Mouse (Mus musculus): ENCODE data around the gene Vps37b. TPM values are rescaled to one million over a fixed set of nuclear protein-coding genes. Genes with fewer than 3 reads are reported as not detected.
"Not testable (repeated sequence)": the region's sequence is repeated elsewhere in the genome, so short reads cannot be mapped to it uniquely, and the experiment has no call there.

Vps37b gene
- polyA plus RNA-seq, 1 experiment from 2014 or later, result 78.6 TPM

GRCm38 (mm10) chr5:124058749-124059148, 26.7 kb upstream of the Vps37b start:
- H3K4me2 ChIP-seq (replicated peaks), result no peak overlapping the region
- no peak overlapping the region for H3K4me3 ChIP-seq
- 65% methylated on average over 7 of the region's 7 CpGs for WGBS
- H3K9ac ChIP-seq, result no peak overlapping the region
- H3K4me1 ChIP-seq, result peaks cover 3% of the 10 kb centered on the region; the same call in 1 of the 2 replicates
- H3K27me3 ChIP-seq, result no peaks in the 10 kb centered on the region
- no peak for ATAC-seq (ENCODE audit: low FRiP score)
- no peak overlapping the region for H3K27ac ChIP-seq
- no peaks in the 10 kb centered on the region for H3K36me3 ChIP-seq
- no peaks in the 10 kb centered on the region for H3K9me3 ChIP-seq (replicated peaks)

GRCm38 (mm10) chr5:124056956-124057355, 24.9 kb upstream of the Vps37b start:
- Histone ChIP-seq H3K27me3 (no peaks in the 10 kb centered on the region), H3K4me2 (replicated peaks) (no peak overlapping the region), H3K4me3 (no peak overlapping the region), H3K36me3 (no peaks in the 10 kb centered on the region), H3K27ac (no peak overlapping the region), H3K9me3 (replicated peaks) (no peaks in the 10 kb centered on the region), H3K9ac (no peak overlapping the region), H3K4me1 (peaks cover 3% of the 10 kb centered on the region; the same call in 1 of the 2 replicates)
- 15% methylated on average over 4 of the region's 4 CpGs for WGBS
- ATAC-seq (ENCODE audit: low FRiP score), result no peak

GRCm38 (mm10) chr5:124056219-124056618, 24.1 kb upstream of the Vps37b start:
- Histone ChIP-seq H3K4me3 (no peak overlapping the region), H3K4me1 (no peaks in the 10 kb centered on the region), H3K9me3 (replicated peaks) (no peaks in the 10 kb centered on the region), H3K27me3 (no peaks in the 10 kb centered on the region), H3K27ac (no peak overlapping the region), H3K9ac (no peak overlapping the region), H3K4me2 (replicated peaks) (no peak overlapping the region), H3K36me3 (no peaks in the 10 kb centered on the region)
- ATAC-seq (ENCODE audit: low FRiP score), result no peak
- WGBS, result 100% methylated on average over 1 of the region's 1 CpGs

- H3K27me3 ChIP-seq, result not testable (repeated sequence)
- 95% methylated on average over 7 of the region's 7 CpGs for WGBS
Measured at GRCm38 (mm10) chr5:124052641-124053040, 20.6 kb upstream of the Vps37b start.

GRCm38 (mm10) chr5:124051899-124052491, 19.9 kb upstream of the Vps37b start:
- Histone ChIP-seq H3K27ac (no peak overlapping the region), H3K4me1 (peaks cover 16% of the 10 kb centered on the region)
- WGBS, result 85% methylated on average over 11 of the region's 11 CpGs

More at GRCm38 (mm10) chr5:124052641-124053040, 20.6 kb upstream of the Vps37b start:
- H3K4me2 ChIP-seq (replicated peaks); H3K27ac ChIP-seq; ATAC-seq (ENCODE audit: low FRiP score); H3K36me3 ChIP-seq; H3K4me3 ChIP-seq; H3K9me3 ChIP-seq (replicated peaks); H3K9ac ChIP-seq: not testable (repeated sequence)
- H3K4me1 ChIP-seq, result peaks cover 16% of the 10 kb centered on the region

GRCm38 (mm10) chr5:124050095-124051050, 18.3 kb upstream of the Vps37b start:
- H3K4me2 ChIP-seq (replicated peaks), result peak overlapping the region; percentile 9; the same call in 1 of the 2 replicates
- H3K9ac ChIP-seq, result peak overlapping the region; percentile 43
- no peaks in the 10 kb centered on the region for H3K9me3 ChIP-seq (replicated peaks)
- no peaks in the 10 kb centered on the region for H3K27me3 ChIP-seq
- no peaks in the 10 kb centered on the region for H3K36me3 ChIP-seq
- WGBS, result 36% methylated on average over 14 of the region's 14 CpGs
- H3K4me3 ChIP-seq, result 0 out of 2 replicates have a peak overlapping the region, but pooled peaks have one; percentile 1
- ATAC-seq (ENCODE audit: low FRiP score), result no peak
- H3K27ac ChIP-seq, result peak overlapping the region; percentile 66
- peaks cover 21% of the 10 kb centered on the region for H3K4me1 ChIP-seq

More at GRCm38 (mm10) chr5:124051899-124052491, 19.9 kb upstream of the Vps37b start:
- no peaks in the 10 kb centered on the region for H3K9me3 ChIP-seq (replicated peaks)
- H3K9ac ChIP-seq, result no peak overlapping the region
- no peaks in the 10 kb centered on the region for H3K27me3 ChIP-seq
- no peak overlapping the region for H3K4me3 ChIP-seq
- no peak overlapping the region for H3K4me2 ChIP-seq (replicated peaks)
- no peak for ATAC-seq (ENCODE audit: low FRiP score)
- H3K36me3 ChIP-seq, result no peaks in the 10 kb centered on the region

GRCm38 (mm10) chr5:124049249-124050045, 17.4 kb upstream of the Vps37b start:
- Histone ChIP-seq H3K4me2 (replicated peaks) (0 out of 2 replicates have a peak overlapping the region, but pooled peaks have one; percentile 0), H3K4me1 (peaks cover 24% of the 10 kb centered on the region), H3K27ac (peak overlapping the region; percentile 66), H3K27me3 (no peaks in the 10 kb centered on the region), H3K4me3 (no peak overlapping the region), H3K9ac (peak overlapping the region; percentile 43), H3K9me3 (replicated peaks) (no peaks in the 10 kb centered on the region), H3K36me3 (no peaks in the 10 kb centered on the region)
- WGBS, result 63% methylated on average over 15 of the region's 15 CpGs
- no peak for ATAC-seq (ENCODE audit: low FRiP score)

GRCm38 (mm10) chr5:124046741-124047401, 14.8 kb upstream of the Vps37b start:
- ATAC-seq (ENCODE audit: low FRiP score), result no peak
- H3K9ac ChIP-seq, result no peak overlapping the region

GRCm38 (mm10) chr5:124045453-124046010, 13.5 kb upstream of the Vps37b start:
- Histone ChIP-seq H3K27me3 (no peaks in the 10 kb centered on the region), H3K27ac (peak overlapping the region; percentile 64), H3K4me1 (peaks cover 29% of the 10 kb centered on the region), H3K9me3 (replicated peaks) (no peaks in the 10 kb centered on the region), H3K4me3 (no peak overlapping the region), H3K4me2 (replicated peaks) (no peak overlapping the region), H3K36me3 (no peaks in the 10 kb centered on the region), H3K9ac (no peak overlapping the region)
- WGBS, result 23% methylated on average over 11 of the region's 11 CpGs
- no peak for ATAC-seq (ENCODE audit: low FRiP score)

More at GRCm38 (mm10) chr5:124046741-124047401, 14.8 kb upstream of the Vps37b start:
- Histone ChIP-seq H3K36me3 (no peaks in the 10 kb centered on the region), H3K4me3 (no peak overlapping the region), H3K4me1 (peaks cover 31% of the 10 kb centered on the region), H3K27ac (no peak overlapping the region), H3K4me2 (replicated peaks) (no peak overlapping the region), H3K27me3 (no peaks in the 10 kb centered on the region), H3K9me3 (replicated peaks) (no peaks in the 10 kb centered on the region)
- WGBS, result 80% methylated on average over 7 of the region's 7 CpGs

- H3K4me3 ChIP-seq, result no peak overlapping the region
- H3K4me1 ChIP-seq, result peaks cover 15% of the 10 kb centered on the region
- peak overlapping the region; percentile 83 for H3K27ac ChIP-seq
- WGBS, result 61% methylated on average over 5 of the region's 5 CpGs
- no peaks in the 10 kb centered on the region for H3K36me3 ChIP-seq
- peak; percentile 9; the same call in 1 of the 2 replicates for ATAC-seq (ENCODE audit: low FRiP score)
- H3K27me3 ChIP-seq, result no peaks in the 10 kb centered on the region
- H3K4me2 ChIP-seq (replicated peaks), result no peak overlapping the region
- no peak overlapping the region for H3K9ac ChIP-seq
- H3K9me3 ChIP-seq (replicated peaks), result no peaks in the 10 kb centered on the region
Measured at GRCm38 (mm10) chr5:124043999-124044398, 11.9 kb upstream of the Vps37b start.
